Mouse (Mus musculus) ES-E14 (cell line): ENCODE data around the gene Gm19935.

Experiments used
- CHD2 ChIP-seq: IDR thresholded peaks from 2 replicates; pipeline ENCODE4 v1.6.1; 2014; ENCODE audit warnings: mild to moderate bottlenecking, low read depth, low read length, inconsistent platforms
- HCFC1 ChIP-seq: IDR thresholded peaks from 2 replicates; pipeline ENCODE4 v1.6.1; 2012; ENCODE audit warnings: low read length, inconsistent platforms, borderline replicate concordance; ENCODE audit not compliant: insufficient read depth
- MAFK ChIP-seq: IDR thresholded peaks from 2 replicates; pipeline ENCODE4 v1.6.1; 2014; ENCODE audit warnings: mild to moderate bottlenecking, low read depth, low read length, inconsistent platforms; ENCODE audit not compliant: insufficient read depth
- ZC3H11A ChIP-seq: IDR thresholded peaks from 2 replicates; pipeline ENCODE4 v1.6.1; 2012; ENCODE audit warnings: low read depth, mild to moderate bottlenecking, inconsistent platforms, low read length, borderline replicate concordance

- TF ChIP-seq CHD2, result no peak
- no peak for TF ChIP-seq HCFC1
- no peak for TF ChIP-seq ZC3H11A
- no peak for TF ChIP-seq MAFK
These were observed 15.5 kb upstream of the Gm19935 start for GRCm38 (mm10) chr8:90832576-90833289.
